Mouse (Mus musculus) kidney, adult 11 months (tissue): Measurements from ENCODE around the gene Gm20909.
"Not testable (repeated sequence)": the region's sequence is repeated elsewhere in the genome, so short reads cannot be mapped to it uniquely, and the experiment has no call there.

ENCODE experiments used
- DNase-seq: peaks from one replicate; pipeline ENCODE4 v3.0.0; 2022

Gm20909 gene

GRCm38 (mm10) chrY:21164270-21164669, at the start of gene Gm20909:
Gene Gm20909 (plus strand): TSS chrY:21164570.
- DNase-seq = not testable (repeated sequence)
